Mouse (Mus musculus) spleen, postnatal 4 days (tissue): ENCODE measurements around the gene Myef2.
A peak's percentile ranks its signal among the peaks of the same experiment; 100 is the strongest.
"Not testable (repeated sequence)": the region's sequence is repeated elsewhere in the genome, so short reads cannot be mapped to it uniquely, and the experiment has no call there.

Experiments
- DNase-seq, 2 experiments: peaks; one replicate each; pipeline ENCODE4 v3.0.0; 2022; ENCODE audit warnings: low spot score in 2 of 2

The Myef2 gene

GRCm38 (mm10) chr2:125123477-125123852 is at the start of gene Myef2:
Gene Myef2 (minus strand): TSS chr2:125123661.
- DNase-seq = peak; percentile 87 to 95

DNA sequence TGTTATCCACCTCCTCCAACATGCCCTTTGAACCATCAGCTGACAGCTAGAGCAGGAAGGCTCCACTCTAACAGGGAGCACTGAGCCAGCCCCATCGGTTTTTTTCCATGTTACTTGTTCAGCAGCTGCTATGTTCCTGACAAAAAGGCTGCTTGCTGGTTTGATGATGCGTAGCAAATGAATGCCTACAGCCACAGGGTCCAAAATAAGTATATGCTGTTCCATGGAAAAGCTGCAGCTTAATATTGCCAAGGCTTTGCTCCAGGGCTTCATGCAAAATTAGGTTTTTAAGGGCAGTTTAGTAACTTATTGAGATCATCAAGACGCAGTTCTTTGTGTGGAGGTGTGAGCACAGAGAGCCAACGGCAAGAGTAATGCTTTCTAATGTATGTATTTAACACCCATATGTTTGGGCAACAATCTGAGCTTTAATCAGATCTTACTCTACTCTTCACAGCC is 38.6 kb upstream of the Myef2 start:
- no peak for DNase-seq

- no peak for DNase-seq
Measured at GRCm38 (mm10) chr2:125155504-125155903, 32.0 kb upstream of the Myef2 start.

GRCm38 (mm10) chr2:125154294-125154693 is 30.8 kb upstream of the Myef2 start:
- no peak for DNase-seq

DNA sequence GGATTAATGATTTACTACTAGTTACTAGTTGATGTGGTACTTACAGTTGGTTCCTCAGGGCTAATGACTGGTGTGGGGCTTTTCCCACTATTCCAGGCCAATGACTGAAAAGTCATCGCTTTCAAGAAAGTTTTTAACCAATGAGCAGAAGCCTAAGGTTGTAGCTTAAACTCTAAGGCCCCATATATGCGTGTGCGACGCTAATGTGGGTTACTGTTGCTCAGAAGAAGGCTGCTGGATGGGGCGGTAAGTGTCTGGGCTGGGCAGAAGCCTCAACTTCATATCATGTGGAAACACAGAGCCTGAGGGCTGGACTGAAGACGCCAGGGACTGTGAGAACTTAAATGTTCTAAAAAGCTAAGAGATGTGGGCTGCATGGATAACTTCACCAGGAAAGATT is 28.9 kb upstream of the Myef2 start, which contains the start of gene Slc12a1:
Slc12a1 (plus strand) TSS at position 118 of the 400 bp plus-strand sequence.
- DNase-seq = no peak

DNA sequence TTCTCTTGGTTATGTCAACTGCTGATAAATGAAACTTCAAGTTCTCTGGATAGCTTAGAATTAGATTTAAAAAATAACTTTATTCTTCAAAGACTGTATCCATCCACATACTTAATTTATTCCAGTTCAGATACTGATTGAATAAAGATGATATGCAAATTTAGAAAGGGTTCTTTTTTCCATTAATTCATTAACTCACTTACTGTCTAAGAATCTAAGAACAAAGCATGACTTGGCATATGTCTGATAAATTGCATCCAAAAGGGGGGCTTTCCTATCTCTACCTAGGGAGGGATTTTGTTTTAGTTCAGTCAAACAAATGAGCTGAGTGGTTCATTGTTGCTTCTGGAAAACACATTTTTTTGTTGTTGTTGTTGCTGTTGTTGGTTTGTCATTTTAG is 18.9 kb upstream of the Myef2 start:
- DNase-seq = no peak

GRCm38 (mm10) chr2:125136846-125137245 is 13.4 kb upstream of the Myef2 start:
- DNase-seq = no peak

GRCm38 (mm10) chr2:125135903-125136811 is 12.7 kb upstream of the Myef2 start, which contains the start of gene Ctxn2:
Gene Ctxn2 (plus strand): TSS chr2:125136692.
- peak; percentile 67 to 85 for DNase-seq

- DNase-seq = no peak
Measured at GRCm38 (mm10) chr2:125134113-125134512, 10.7 kb upstream of the Myef2 start.

- no peak for DNase-seq
Measured at GRCm38 (mm10) chr2:125126792-125127191, 3.3 kb upstream of the Myef2 start.

DNA sequence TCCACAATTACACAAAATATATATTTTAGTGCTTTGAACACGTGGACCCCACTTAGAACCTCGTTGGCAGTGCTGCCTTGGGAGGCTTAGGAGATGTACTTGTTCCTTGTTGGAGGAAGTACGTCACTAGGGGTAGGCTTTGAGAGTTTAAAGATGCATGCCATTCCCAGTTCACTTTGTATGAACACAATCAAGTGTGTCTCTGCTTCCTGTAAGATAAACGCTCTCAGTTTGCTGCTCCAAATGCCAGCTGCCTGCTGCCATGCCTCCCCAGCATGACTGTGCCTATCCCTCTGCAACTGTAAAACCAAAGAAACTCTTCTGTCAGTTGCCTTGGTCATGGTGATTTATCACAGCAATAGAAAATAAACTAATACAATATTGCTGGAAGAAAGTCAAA is 2.4 kb upstream of the Myef2 start:
- no peak for DNase-seq

DNA sequence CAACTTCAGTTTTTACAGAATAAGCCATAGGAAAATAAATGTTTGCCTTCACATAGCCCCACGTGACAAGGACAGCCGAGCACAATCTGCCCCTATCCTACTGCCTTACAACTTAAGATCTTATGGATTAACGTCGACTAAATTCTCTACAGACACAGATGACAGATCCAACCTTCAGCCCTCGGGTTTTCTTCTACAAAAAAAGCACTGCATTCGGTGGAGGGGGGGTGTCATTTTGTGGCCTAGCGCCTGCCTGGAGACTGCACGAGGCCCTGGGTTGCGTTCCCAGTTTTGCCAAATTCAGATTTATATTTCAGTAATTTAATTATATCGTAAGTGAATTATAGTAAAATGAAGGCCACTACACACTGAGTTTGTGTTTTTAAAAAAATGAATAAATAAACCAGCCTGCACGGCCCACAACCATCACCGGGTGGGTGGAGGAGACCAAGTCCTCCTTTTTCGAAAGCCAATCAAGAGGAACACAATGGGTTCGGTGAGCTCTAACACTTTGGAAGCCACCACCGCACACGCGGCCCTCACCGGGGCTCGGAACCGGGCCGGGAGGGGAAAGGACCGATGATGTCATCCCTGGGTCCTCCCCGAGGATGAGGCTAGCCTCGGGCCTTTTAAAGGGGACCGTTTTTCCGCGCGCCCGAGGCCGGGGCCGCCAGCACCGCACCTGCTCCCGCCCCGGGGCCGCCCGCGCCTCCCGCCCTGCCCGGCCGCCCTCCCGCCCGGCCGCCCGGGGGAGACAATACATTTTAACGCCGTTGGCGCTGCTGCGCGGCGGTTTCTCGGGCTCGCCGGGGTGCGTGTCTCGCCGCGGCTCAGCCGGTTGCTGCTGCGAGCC is 611 bp downstream of the Myef2 start:
- peak; percentile 44 to 77 for DNase-seq

GRCm38 (mm10) chr2:125122288-125122623 is 1.2 kb downstream of the Myef2 start:
- no peak for DNase-seq

GRCm38 (mm10) chr2:125119381-125120110 is 3.9 kb downstream of the Myef2 start:
- no peak for DNase-seq

DNA sequence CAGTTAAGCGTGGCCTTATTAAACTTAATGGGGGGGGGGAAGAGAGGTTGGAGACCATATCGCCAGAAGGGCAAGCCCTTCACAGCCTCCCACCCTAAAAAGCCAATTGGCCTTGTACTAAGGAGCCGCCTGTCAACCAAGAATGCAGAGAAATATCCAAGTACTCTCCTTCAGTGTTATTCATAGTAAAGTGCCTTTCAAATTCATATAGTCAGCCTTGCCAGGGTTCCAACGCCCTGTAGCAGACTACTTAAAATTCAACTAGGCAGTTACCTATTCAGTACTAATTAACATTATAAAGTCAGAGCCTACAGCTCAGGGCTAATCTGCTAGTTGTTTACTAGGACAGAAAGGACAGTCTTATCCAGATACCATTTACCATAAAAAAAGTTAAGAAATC is 16.9 kb downstream of the Myef2 start:
- not testable (repeated sequence) for DNase-seq

DNA sequence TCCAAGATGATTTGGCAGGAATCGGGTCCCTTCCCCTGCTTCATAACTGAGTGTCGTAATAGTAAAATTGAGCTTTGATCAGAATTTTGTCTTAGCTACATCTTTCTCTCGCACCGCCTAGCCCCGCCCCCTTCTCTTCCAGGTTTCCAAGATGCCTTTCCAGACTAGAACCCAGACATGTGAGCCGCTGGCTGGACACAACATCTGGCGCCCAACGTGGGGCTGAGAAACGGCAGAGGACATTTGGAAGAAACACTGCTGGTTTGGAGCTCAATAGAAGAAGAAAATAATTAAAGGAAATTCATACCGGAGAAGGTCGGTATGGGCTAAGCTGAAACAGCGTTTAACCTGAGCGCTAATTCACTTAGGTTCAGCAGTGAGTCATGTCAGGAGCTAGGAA is 19.0 kb downstream of the Myef2 start:
- not testable (repeated sequence) for DNase-seq

- DNase-seq = not testable (repeated sequence)
Measured at GRCm38 (mm10) chr2:125092123-125092522, 31.3 kb downstream of the Myef2 start.

GRCm38 (mm10) chr2:125088757-125089156 is 34.7 kb downstream of the Myef2 start:
- no peak for DNase-seq

GRCm38 (mm10) chr2:125083879-125084278 is 39.6 kb downstream of the Myef2 start:
- DNase-seq = no peak

GRCm38 (mm10) chr2:125073056-125073780 is 50.2 kb downstream of the Myef2 start:
- DNase-seq = no peak

GRCm38 (mm10) chr2:125068696-125069095 is 54.8 kb downstream of the Myef2 start:
- DNase-seq = no peak
